Mouse (Mus musculus): ENCODE data around the gene Ankrd13d.
"Not testable (repeated sequence)": the region's sequence is repeated elsewhere in the genome, so short reads cannot be mapped to it uniquely, and the experiment has no call there.

The Ankrd13d gene

GRCm38 (mm10) chr19:4264171-4264780 lies 18.7 kb downstream of the Ankrd13d start:
- DNase-seq (ENCODE audit: low read depth, low spot score), result no peak

GRCm38 (mm10) chr19:4263702-4264101 lies 19.2 kb downstream of the Ankrd13d start:
- DNase-seq (ENCODE audit: low read depth, low spot score), result no peak

- DNase-seq (ENCODE audit: low read depth, low spot score), result no peak
Measured at GRCm38 (mm10) chr19:4262756-4263155, 20.2 kb downstream of the Ankrd13d start.

GRCm38 (mm10) chr19:4261038-4261698 lies 21.8 kb downstream of the Ankrd13d start:
- DNase-seq (ENCODE audit: low read depth, low spot score), result no peak

GRCm38 (mm10) chr19:4257897-4258252 lies 25.1 kb downstream of the Ankrd13d start:
- no peak for DNase-seq (ENCODE audit: low read depth, low spot score)

GRCm38 (mm10) chr19:4257216-4257896 lies 25.6 kb downstream of the Ankrd13d start:
- DNase-seq (ENCODE audit: low read depth, low spot score), result peak; percentile 94

- no peak for DNase-seq (ENCODE audit: low read depth, low spot score)
Measured at GRCm38 (mm10) chr19:4255583-4256162, 27.3 kb downstream of the Ankrd13d start.

GRCm38 (mm10) chr19:4254230-4254629 lies 28.7 kb downstream of the Ankrd13d start:
- DNase-seq (ENCODE audit: low read depth, low spot score), result no peak

GRCm38 (mm10) chr19:4248683-4249082 lies 34.3 kb downstream of the Ankrd13d start:
- DNase-seq (ENCODE audit: low read depth, low spot score), result not testable (repeated sequence)

- no peak for DNase-seq (ENCODE audit: low read depth, low spot score)
Measured at GRCm38 (mm10) chr19:4247010-4247409, 35.9 kb downstream of the Ankrd13d start.

GRCm38 (mm10) chr19:4244775-4245174 lies 38.2 kb downstream of the Ankrd13d start:
- no peak for DNase-seq (ENCODE audit: low read depth, low spot score)

- DNase-seq (ENCODE audit: low read depth, low spot score), result no peak
Measured at GRCm38 (mm10) chr19:4242416-4242815, 40.5 kb downstream of the Ankrd13d start.

- no peak for DNase-seq (ENCODE audit: low read depth, low spot score)
Measured at GRCm38 (mm10) chr19:4240247-4240668, 42.7 kb downstream of the Ankrd13d start.

GRCm38 (mm10) chr19:4234548-4234947 lies 48.4 kb downstream of the Ankrd13d start:
- DNase-seq (ENCODE audit: low read depth, low spot score), result no peak

GRCm38 (mm10) chr19:4232651-4233050 lies 50.3 kb downstream of the Ankrd13d start:
- DNase-seq (ENCODE audit: low read depth, low spot score), result no peak

- no peak for DNase-seq (ENCODE audit: low read depth, low spot score)
Measured at GRCm38 (mm10) chr19:4232186-4232572, 50.8 kb downstream of the Ankrd13d start.

- peak; percentile 86 for DNase-seq (ENCODE audit: low read depth, low spot score)
Measured at GRCm38 (mm10) chr19:4231253-4232185, 51.4 kb downstream of the Ankrd13d start, which contains the start of gene Pold4. Gene Pold4, plus strand, starts transcription at chr19:4231899.

- no peak for DNase-seq (ENCODE audit: low read depth, low spot score)
Measured at GRCm38 (mm10) chr19:4230415-4230814, 52.5 kb downstream of the Ankrd13d start.

- no peak for DNase-seq (ENCODE audit: low read depth, low spot score)
Measured at GRCm38 (mm10) chr19:4229451-4230076, 53.4 kb downstream of the Ankrd13d start.

GRCm38 (mm10) chr19:4228891-4229290 lies 54.0 kb downstream of the Ankrd13d start:
- DNase-seq (ENCODE audit: low read depth, low spot score), result no peak

Data from embryo, embryonic 11.5 days (tissue).